Comparison of ENCODE assay signal across 11 mouse cellular contexts in the genomic region with DNA sequence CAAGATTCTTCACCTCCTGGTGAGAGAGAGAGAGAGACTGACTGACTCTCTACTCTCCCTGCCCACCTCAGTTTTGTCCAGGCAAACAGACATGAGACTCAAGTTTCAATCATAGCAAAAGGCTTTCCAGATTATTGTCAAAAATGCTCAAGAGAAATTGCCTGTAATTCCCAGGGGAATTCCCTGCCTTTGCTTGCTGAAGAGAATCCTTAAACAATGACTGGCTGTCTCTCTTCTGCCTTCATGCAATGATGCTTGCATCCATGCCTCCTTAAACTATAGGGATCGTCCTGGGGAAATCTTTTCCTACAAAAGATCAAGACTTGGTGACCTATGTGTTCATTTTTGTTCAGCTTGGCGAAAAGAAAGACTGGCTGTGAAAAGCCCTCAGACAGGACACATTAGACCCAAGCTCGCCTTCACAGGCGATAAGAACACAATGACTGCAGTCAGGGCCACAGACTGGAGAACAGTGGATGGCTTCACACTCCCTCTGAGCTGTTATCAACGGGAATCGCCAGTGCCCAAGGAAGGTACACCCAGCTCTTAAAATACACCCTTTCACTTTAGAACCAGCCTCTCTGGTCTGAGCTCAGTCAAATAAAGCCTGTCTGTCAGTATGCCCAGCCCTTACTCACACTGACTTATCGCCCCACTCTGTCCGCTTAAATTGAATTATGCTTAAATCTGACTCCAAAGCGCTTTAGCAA. TPM values are rescaled to one million over a fixed set of nuclear protein-coding genes. Genes with fewer than 3 reads are reported as not detected.
A peak's percentile ranks its signal among the peaks of the same experiment; 100 is the strongest.
DNase-seq lines count a peak whose midpoint lies in the region; ATAC-seq lines count a peak whose summit lies in the region.
"Had no signal": no experiment of that assay in that cellular context is flagged by ENCODE, and none has a peak within 500 bp of the region (broad histone marks: within the 10 kb centered on the region; RNA-seq: fewer than 3 reads in every experiment).

No protein-coding gene starts in this region.

- no peak overlapping the region for H3K4me3 ChIP-seq in heart, embryonic 11.5 days (ENCODE audit: low read depth, low read length)
- H3K4me3 ChIP-seq in neural tube, embryonic 11.5 days (ENCODE audit: low read depth, low read length): no peak overlapping the region
- H3K4me3 ChIP-seq in limb, embryonic 12.5 days (replicated peaks): no peak overlapping the region

- no peaks in the 10 kb centered on the region for H3K9me3 ChIP-seq in heart, embryonic 11.5 days (replicated peaks; ENCODE audit: control insufficient read depth, low read length)
- H3K9me3 ChIP-seq in neural tube, embryonic 11.5 days (ENCODE audit: control insufficient read depth, low read length): no peaks in the 10 kb centered on the region
- no peaks in the 10 kb centered on the region for H3K9me3 ChIP-seq in limb, embryonic 12.5 days

- H3K27ac ChIP-seq in heart, embryonic 11.5 days (ENCODE audit: low read depth, low read length): peak overlapping the region; percentile 57
- peak overlapping the region; percentile 44; the same call in 1 of the 2 replicates for H3K27ac ChIP-seq in neural tube, embryonic 11.5 days (ENCODE audit: low read depth, low read length)
- peak overlapping the region; percentile 36; the same call in 1 of the 2 replicates for H3K27ac ChIP-seq in limb, embryonic 12.5 days

- H3K27me3 ChIP-seq in heart, embryonic 11.5 days (ENCODE audit: control insufficient read depth, insufficient read depth, low read length): no peaks in the 10 kb centered on the region
- H3K27me3 ChIP-seq in neural tube, embryonic 11.5 days (ENCODE audit: control insufficient read depth, insufficient read depth, low read length): no peaks in the 10 kb centered on the region
- no peaks in the 10 kb centered on the region for H3K27me3 ChIP-seq in limb, embryonic 12.5 days

- peak overlapping the region; percentile 20; the same call in 1 of the 2 replicates for H3K4me2 ChIP-seq in heart, embryonic 11.5 days
- H3K4me2 ChIP-seq in neural tube, embryonic 11.5 days (ENCODE audit: low read depth): no peak overlapping the region
- no peak overlapping the region for H3K4me2 ChIP-seq in limb, embryonic 12.5 days

- no peak overlapping the region for H3K9ac ChIP-seq in heart, embryonic 11.5 days (ENCODE audit: low read depth, low read length)
- H3K9ac ChIP-seq in neural tube, embryonic 11.5 days (ENCODE audit: low read length): no peak overlapping the region
- H3K9ac ChIP-seq in limb, embryonic 12.5 days (replicated peaks): no peak overlapping the region

- intact Hi-C loops in heart, postnatal 25 days (cut with DNase I): no loop called here

- DNase-seq in heart, postnatal 25 days (ENCODE audit: low spot score): no peak
- no peak for DNase-seq in neural tube, embryonic 11.5 days (ENCODE audit: low spot score)
- DNase-seq in neural tube, embryonic 10.5 days (ENCODE audit: extremely low spot score, low spot score): no peak
- DNase-seq in kidney, postnatal 36 days: no peak
- DNase-seq: liver had no signal

- no peaks in the 10 kb centered on the region for H3K36me3 ChIP-seq in heart, embryonic 11.5 days (ENCODE audit: control insufficient read depth, insufficient read depth, low read length)
- H3K36me3 ChIP-seq in neural tube, embryonic 11.5 days (ENCODE audit: control insufficient read depth, insufficient read depth, low read length): no peaks in the 10 kb centered on the region
- no peaks in the 10 kb centered on the region for H3K36me3 ChIP-seq in limb, embryonic 12.5 days

- WGBS in heart, embryonic 11.5 days (ENCODE audit: insufficient replicate concordance): 46% methylated on average over 9 of the region's 9 CpGs
- 75% methylated on average over 9 of the region's 9 CpGs for WGBS in neural tube, embryonic 11.5 days
- 76% methylated on average over 9 of the region's 9 CpGs for WGBS in limb, embryonic 12.5 days

- H3K4me1 ChIP-seq in heart, embryonic 11.5 days (ENCODE audit: control insufficient read depth, insufficient read depth, low read length): 0 out of 2 replicates have a peak, but pooled peaks cover 4% of the 10 kb centered on the region
- no peaks in the 10 kb centered on the region for H3K4me1 ChIP-seq in neural tube, embryonic 11.5 days (ENCODE audit: control insufficient read depth, insufficient read depth, low read length)
- H3K4me1 ChIP-seq in limb, embryonic 12.5 days (replicated peaks): peaks cover 13% of the 10 kb centered on the region; the same call in 1 of the 2 replicates

- ATAC-seq in heart, embryonic 11.5 days (replicated peaks; ENCODE audit: insufficient number of reproducible peaks, low FRiP score, low TSS enrichment): no peak
- no peak for ATAC-seq in neural tube, embryonic 11.5 days (ENCODE audit: insufficient read depth, low FRiP score, low TSS enrichment)
- no peak for ATAC-seq in limb, embryonic 12.5 days (ENCODE audit: insufficient number of reproducible peaks, insufficient read depth, low FRiP score, low TSS enrichment, low read depth)
- ATAC-seq in activated CD4-positive, CD25-positive, alpha-beta regulatory T cell, adult 4 months: no peak
- no peak for ATAC-seq in cerebellum, adult (ENCODE audit: insufficient number of reproducible peaks, low FRiP score, low TSS enrichment)
- ATAC-seq: CD4-positive, CD25-positive, alpha-beta regulatory T cell, adult 4 months; inflammation-experienced regulatory T-cells, adult 6 months had no signal

RNA-seq across cellular contexts. Expression of a gene that starts 12.7 kb away (rescaled TPM):
- polyA plus RNA-seq in heart, embryonic 11.5 days (2014; fragmentation: Nextera tagmentation; extraction: Ambion mirVana): 182 and 197 TPM in 2 replicates
- total RNA-seq in heart, postnatal 25 days (2021): 10 to 100 TPM; 51.3 to 55.2 TPM
- polyA plus RNA-seq in neural tube, embryonic 11.5 days (2014; fragmentation: Nextera tagmentation; extraction: Ambion mirVana): 271 and 289 TPM in 2 replicates
- polyA plus RNA-seq in limb, embryonic 12.5 days (2016; fragmentation: Nextera tagmentation; extraction: Ambion mirVana): 276 and 293 TPM in 2 replicates
- polyA plus RNA-seq in activated CD4-positive, CD25-positive, alpha-beta regulatory T cell, adult 4 months (2017; shearing (Covaris generic)): 1 to 10 TPM; 6.4 to 9.9 TPM

RNA-seq across cellular contexts. Expression of a gene that starts 38.4 kb away (rescaled TPM):
- 1.2 and 2.0 TPM in 2 replicates for polyA plus RNA-seq in heart, embryonic 11.5 days (2014; fragmentation: Nextera tagmentation; extraction: Ambion mirVana)
- total RNA-seq in heart, postnatal 25 days (2021): under 1 TPM; 0.42 to 0.49 TPM
- 1.7 and 2.1 TPM in 2 replicates for polyA plus RNA-seq in neural tube, embryonic 11.5 days (2014; fragmentation: Nextera tagmentation; extraction: Ambion mirVana)
- 1.1 and 1.2 TPM in 2 replicates for polyA plus RNA-seq in limb, embryonic 12.5 days (2016; fragmentation: Nextera tagmentation; extraction: Ambion mirVana)
- polyA plus RNA-seq in activated CD4-positive, CD25-positive, alpha-beta regulatory T cell, adult 4 months (2017; shearing (Covaris generic)): under 1 TPM; 0.17 to 0.50 TPM
- polyA plus RNA-seq: CD4-positive, CD25-positive, alpha-beta regulatory T cell, adult 4 months had no signal

Comparison
In these comparisons a context has a peak if more than half of its experiments do, and no peak if none do; other contexts are left out.
1. RNA of a gene that starts 12.7 kb away (polyA plus RNA-seq): 276 to 293 TPM in limb, embryonic 12.5 days, 271 to 289 TPM in neural tube, embryonic 11.5 days and 182 to 197 TPM in heart, embryonic 11.5 days; 6.4 to 9.9 TPM in activated CD4-positive, CD25-positive, alpha-beta regulatory T cell, adult 4 months; every median in the first group is over 10 times any median in the second.
2. Peak in every context shown above with its lines, with median percentiles within 50 percentile points of each other: H3K27ac ChIP-seq.